Mouse (Mus musculus): ENCODE measurements around the gene Scarb1. TPM values are rescaled to one million over a fixed set of nuclear protein-coding genes. Genes with fewer than 3 reads are reported as not detected.

The Scarb1 gene
- total RNA-seq, 2 experiments from 2014 or later: 11.7 to 25.2 TPM

DNA sequence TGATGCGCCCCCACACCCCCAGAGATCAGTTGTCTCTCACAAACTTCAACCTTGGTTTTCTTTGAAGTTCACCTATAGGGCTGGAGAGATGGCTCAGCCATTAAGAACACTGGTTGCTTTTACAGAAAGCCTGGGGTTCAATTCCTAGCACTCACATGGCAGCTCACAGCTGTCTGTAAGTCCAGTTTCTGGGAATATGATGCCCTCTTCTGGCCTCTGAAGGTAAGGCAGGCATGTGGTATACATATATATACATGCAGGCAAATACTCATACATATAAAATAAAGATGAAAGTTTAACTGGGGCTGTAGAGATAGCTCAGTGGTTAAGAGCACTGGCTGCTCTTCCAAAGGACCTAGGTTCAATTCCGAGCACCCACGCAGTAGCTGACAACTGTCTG lies 105.5 kb downstream of the Scarb1 start:
- DNase-seq: no peak

GRCm38 (mm10) chr5:125234399-125234798 lies 106.5 kb downstream of the Scarb1 start:
- no peak for DNase-seq

- no peak for DNase-seq
Observed at GRCm38 (mm10) chr5:125233478-125233877, 107.4 kb downstream of the Scarb1 start.

- no peak for DNase-seq
Observed at GRCm38 (mm10) chr5:125232443-125232979, 108.4 kb downstream of the Scarb1 start.

GRCm38 (mm10) chr5:125230463-125230862 lies 110.4 kb downstream of the Scarb1 start:
- no peak for DNase-seq

- DNase-seq: no peak
Observed at GRCm38 (mm10) chr5:125229097-125229496, 111.8 kb downstream of the Scarb1 start.

DNA sequence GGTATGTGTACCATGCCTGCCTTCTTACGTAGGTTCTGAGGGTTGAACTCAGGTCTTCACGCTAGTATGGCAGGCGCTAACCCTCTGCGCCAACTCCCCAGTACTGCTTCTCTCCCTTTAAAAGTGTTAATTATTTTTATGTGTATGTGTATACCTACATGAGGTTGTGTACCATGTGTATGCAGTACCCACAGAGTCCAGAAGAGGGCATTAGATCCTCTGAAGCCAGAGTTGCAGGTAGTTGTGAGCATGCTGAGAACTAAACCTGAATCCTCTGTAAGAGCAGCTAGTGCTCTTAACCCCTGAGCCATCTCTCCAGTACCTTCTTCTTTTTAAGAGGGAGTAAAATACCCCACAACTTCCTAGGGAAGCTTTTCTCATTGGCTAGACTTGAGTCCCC lies 113.2 kb downstream of the Scarb1 start:
- no peak for DNase-seq

Other genes starting within 250 kb of the Scarb1 start
- 100 to 1,000 TPM in 1 of 2 experiments, 10 to 100 TPM in 1; 92.7 to 108 TPM for gene Ncor2, start 161.9 kb downstream of the Scarb1 start, total RNA-seq (2021)
- gene Gm10382, start 48.2 kb upstream of the Scarb1 start, total RNA-seq (2021): not detected
- 1,000 to 10,000 TPM in 1 of 2 experiments, 100 to 1,000 TPM in 1; 606 to 1,413 TPM for gene Ubc, start 49.1 kb upstream of the Scarb1 start, total RNA-seq (2021)
- 1 to 10 TPM; 3.6 to 3.8 TPM for gene Dhx37, start 93.0 kb upstream of the Scarb1 start, total RNA-seq (2021)
- gene Bri3bp, start 100.5 kb upstream of the Scarb1 start, total RNA-seq (2021): 1 to 10 TPM; 3.5 to 4.7 TPM
- 1 to 10 TPM; 3.3 to 4.8 TPM for gene Aacs, start 134.7 kb upstream of the Scarb1 start, total RNA-seq (2021)
- gene Tmem132b, start 190.7 kb upstream of the Scarb1 start, total RNA-seq (2021): under 1 TPM; 0.03 to 0.24 TPM